Mouse (Mus musculus) heart, adult 2 months (tissue): ENCODE results near the gene Rai14. TPM values are rescaled to one million over a fixed set of nuclear protein-coding genes. Genes with fewer than 3 reads are reported as not detected.

ENCODE experiments used
- DNase-seq, 2 experiments: peaks; one replicate each; pipeline ENCODE4 v3.0.0; 2021
- H3K27ac ChIP-seq: fragments of 200-600 bp; 2 replicates; pipeline ENCODE4 v1.8.1; 2022
- H3K27me3 ChIP-seq: fragments of 200-500 bp; 2 replicates; pipeline ENCODE4 v1.6.1; 2012; ENCODE audit warnings: mild to moderate bottlenecking, low read length, inconsistent platforms, mixed read lengths; ENCODE audit not compliant: control insufficient read depth, insufficient read depth
- H3K36me3 ChIP-seq: fragments of 200-500 bp; 2 replicates; pipeline ENCODE4 v1.6.1; 2012; ENCODE audit warnings: low read length, inconsistent platforms; ENCODE audit not compliant: control insufficient read depth, insufficient read depth
- H3K4me1 ChIP-seq: fragments of 200-500 bp; 2 replicates; pipeline ENCODE4 v1.6.1; 2011; ENCODE audit warnings: low read length; ENCODE audit not compliant: control insufficient read depth, insufficient read depth
- H3K4me3 ChIP-seq: fragments of 200-600 bp; 2 replicates; pipeline ENCODE4 v1.8.1; 2022
- H3K79me2 ChIP-seq: fragments of 200-500 bp; replicated peaks from 2 replicates; pipeline ENCODE4 v1.6.1; 2012; ENCODE audit warnings: mild to moderate bottlenecking, inconsistent platforms, low read length, moderate library complexity, mixed read lengths; ENCODE audit not compliant: control insufficient read depth, insufficient read depth
- H3K9ac ChIP-seq: fragments of 200-500 bp; 2 replicates; pipeline ENCODE4 v1.6.1; 2012; ENCODE audit warnings: low read depth, mild to moderate bottlenecking, control low read depth, inconsistent platforms, low read length, mixed read lengths
- CTCF ChIP-seq: fragments of 200-600 bp; IDR thresholded peaks from 2 replicates; pipeline ENCODE4 v1.8.1; 2022; ENCODE audit warnings: antibody characterized with exemption, mild to moderate bottlenecking, moderate library complexity
- EP300 ChIP-seq: fragments of 200-500 bp; IDR thresholded peaks from 2 replicates; pipeline ENCODE4 v1.6.1; 2011; ENCODE audit warnings: low read depth, low read length, control low read depth; ENCODE audit not compliant: insufficient read depth
- POLR2A ChIP-seq: fragments of 200-500 bp; IDR thresholded peaks from 2 replicates; pipeline ENCODE4 v1.6.1; 2011; ENCODE audit warnings: mild to moderate bottlenecking, low read depth, low read length, control low read depth; ENCODE audit not compliant: insufficient read depth
- WGBS: fragments of 180-500 bp; shearing (Covaris S2); methylation state at CpG from one replicate; pipeline ENCODE4 v1.1.7; 2018; 5-methylcytosine and 5-hydroxymethylcytosine counted together
- intact Hi-C: fragments of 180-260 bp; cut with DNase I; formaldehyde crosslinking; loops from one replicate; pipeline ENCODE4 v1.15.1; 2025
- polyA plus RNA-seq: library from polyadenylated mRNA; depleted of rRNA; stranded (reverse); fragments of >200 nt; gene quantifications from 2 replicates; pipeline ENCODE4 v1.2.3, GENCODE M21; 2012
- total RNA-seq, 2 experiments: library from RNA; stranded (reverse); gene quantifications; 2 replicates each; pipeline ENCODE4 v1.2.3; 2021

The Rai14 gene
- total and polyA plus RNA-seq, 3 experiments, result 1.1 to 4.3 (median 3.7) TPM

DNA sequence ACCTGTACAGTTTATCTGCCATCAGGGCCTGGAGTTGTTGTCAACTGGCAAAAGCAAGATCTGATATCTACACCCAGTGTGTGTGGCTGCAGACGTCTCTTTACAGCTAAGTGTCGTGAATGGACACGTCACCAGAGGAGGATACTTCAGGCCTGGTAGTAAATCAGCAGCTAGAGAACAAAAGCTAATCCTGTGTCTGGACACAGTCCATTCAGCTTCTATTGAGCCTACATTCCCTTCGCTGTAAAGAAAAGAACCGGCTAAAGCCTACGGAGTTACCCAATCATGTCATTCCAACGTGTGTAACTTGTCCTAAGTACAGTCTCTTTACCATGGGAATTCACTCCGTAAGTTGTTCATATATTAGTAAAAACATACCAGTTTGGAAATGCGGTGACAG, 103.4 kb downstream of the Rai14 start:
- intact Hi-C loops, result no loop called here
- Histone ChIP-seq H3K9ac (no peak overlapping the region), H3K27ac (no peak overlapping the region), H3K79me2 (no peaks in the 10 kb centered on the region), H3K4me1 (no peaks in the 10 kb centered on the region), H3K36me3 (no peaks in the 10 kb centered on the region), H3K4me3 (no peak overlapping the region), H3K27me3 (no peaks in the 10 kb centered on the region)
- TF ChIP-seq POLR2A, result no peak
- TF ChIP-seq EP300, result no peak
- no peak for TF ChIP-seq CTCF
- DNase-seq, result no peak
- 89% methylated on average over 9 of the region's 9 CpGs for WGBS

DNA sequence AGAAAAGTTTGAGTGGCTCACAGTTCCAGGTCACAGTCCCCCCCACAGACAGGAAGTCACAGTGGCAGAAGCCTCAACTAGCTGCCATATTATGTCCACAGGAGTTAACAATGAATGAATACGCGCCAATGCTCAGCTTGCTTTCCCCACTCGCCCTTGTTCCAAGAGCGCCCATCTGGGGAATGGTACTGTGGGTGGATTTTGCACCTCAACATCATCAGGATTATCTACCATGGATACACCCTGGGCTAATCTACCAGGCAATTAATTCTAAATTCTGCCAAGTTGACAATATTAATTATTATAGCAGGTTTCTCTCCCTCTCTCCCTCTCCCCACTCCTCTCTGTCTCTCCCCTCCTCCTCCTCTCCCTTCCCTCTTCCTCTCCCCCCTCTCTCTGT, 105.3 kb downstream of the Rai14 start:
- no peaks in the 10 kb centered on the region for H3K4me1 ChIP-seq
- H3K4me3 ChIP-seq, result no peak overlapping the region
- intact Hi-C loops, result loop anchor here (10.0 kb wide), 1 partner anchor 206 kb away; no protein-coding TSS in a partner anchor
- H3K27ac ChIP-seq, result no peak overlapping the region
- TF ChIP-seq POLR2A (no peak), CTCF (no peak), EP300 (no peak)
- DNase-seq, result no peak
- H3K36me3 ChIP-seq, result no peaks in the 10 kb centered on the region
- H3K79me2 ChIP-seq, result no peaks in the 10 kb centered on the region
- WGBS, result 90% methylated on average over 4 of the region's 4 CpGs
- H3K27me3 ChIP-seq, result no peaks in the 10 kb centered on the region
- H3K9ac ChIP-seq, result no peak overlapping the region

DNA sequence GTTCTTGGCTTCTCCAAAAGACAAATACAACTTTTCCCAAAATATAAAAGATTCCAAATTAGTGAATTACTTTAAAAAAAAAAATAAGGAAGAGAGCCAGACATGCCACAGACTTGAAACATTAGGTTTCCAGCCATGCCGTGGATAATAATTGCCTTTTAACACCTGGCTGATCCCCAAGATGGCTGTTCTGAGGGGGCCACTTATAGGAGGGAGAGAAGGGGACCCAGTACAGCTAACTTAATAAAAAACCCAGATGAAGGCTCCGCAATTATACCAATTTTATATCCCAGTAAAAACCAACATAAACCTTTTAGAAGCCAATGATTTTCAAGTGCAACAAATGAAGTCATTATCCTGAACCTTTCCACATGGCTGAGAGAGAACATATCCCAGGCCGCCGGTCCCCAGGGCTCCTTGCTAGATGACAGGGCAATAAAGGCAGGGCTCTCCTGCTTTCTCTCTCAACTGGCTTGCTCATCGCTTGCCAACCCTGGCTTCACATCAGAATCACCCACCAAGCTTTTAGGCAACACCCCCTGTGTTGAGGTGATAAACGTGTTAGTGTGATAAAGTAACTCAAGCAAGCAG, 105.8 kb downstream of the Rai14 start:
- H3K27me3 ChIP-seq, result no peaks in the 10 kb centered on the region
- WGBS, result 63% methylated on average over 6 of the region's 6 CpGs
- no peak overlapping the region for H3K27ac ChIP-seq
- no peak overlapping the region for H3K4me3 ChIP-seq
- no peaks in the 10 kb centered on the region for H3K4me1 ChIP-seq
- no peak overlapping the region for H3K9ac ChIP-seq
- no peak for DNase-seq
- intact Hi-C loops, result loop anchor here (10.0 kb wide), 1 partner anchor 206 kb away; no protein-coding TSS in a partner anchor
- no peak for TF ChIP-seq EP300
- H3K79me2 ChIP-seq, result no peaks in the 10 kb centered on the region
- H3K36me3 ChIP-seq, result no peaks in the 10 kb centered on the region

DNA sequence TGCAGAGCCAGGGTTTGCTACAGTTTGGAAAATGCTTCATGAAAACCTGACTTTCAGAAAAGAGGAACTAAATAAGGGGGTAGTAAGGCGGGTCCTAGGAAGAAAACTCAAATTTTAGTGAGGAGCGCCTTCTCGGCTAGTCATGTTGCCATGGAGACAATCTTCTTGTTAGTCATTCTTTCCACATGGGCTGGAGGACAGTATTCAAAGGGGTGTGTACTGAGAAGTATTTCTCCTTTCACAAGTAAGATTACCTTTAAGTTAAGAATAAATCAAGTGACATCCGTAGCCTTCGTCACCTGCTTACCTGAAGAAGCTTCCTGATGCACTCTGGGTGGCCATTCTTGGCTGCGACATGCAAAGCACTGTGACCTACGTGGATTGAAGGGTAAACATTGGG, 115.0 kb downstream of the Rai14 start:
- TF ChIP-seq POLR2A (no peak), CTCF (no peak), EP300 (no peak)
- H3K79me2 ChIP-seq, result no peaks in the 10 kb centered on the region
- H3K27me3 ChIP-seq, result no peaks in the 10 kb centered on the region
- H3K27ac ChIP-seq, result no peak overlapping the region
- no peaks in the 10 kb centered on the region; the same call in 1 of the 2 replicates for H3K4me1 ChIP-seq
- H3K4me3 ChIP-seq, result no peak overlapping the region
- intact Hi-C loops, result loop anchor here (10.0 kb wide), 1 partner anchor 275 kb away; no protein-coding TSS in a partner anchor
- no peak for DNase-seq
- no peak overlapping the region for H3K9ac ChIP-seq
- H3K36me3 ChIP-seq, result no peaks in the 10 kb centered on the region
- 67% methylated on average over 7 of the region's 7 CpGs for WGBS

DNA sequence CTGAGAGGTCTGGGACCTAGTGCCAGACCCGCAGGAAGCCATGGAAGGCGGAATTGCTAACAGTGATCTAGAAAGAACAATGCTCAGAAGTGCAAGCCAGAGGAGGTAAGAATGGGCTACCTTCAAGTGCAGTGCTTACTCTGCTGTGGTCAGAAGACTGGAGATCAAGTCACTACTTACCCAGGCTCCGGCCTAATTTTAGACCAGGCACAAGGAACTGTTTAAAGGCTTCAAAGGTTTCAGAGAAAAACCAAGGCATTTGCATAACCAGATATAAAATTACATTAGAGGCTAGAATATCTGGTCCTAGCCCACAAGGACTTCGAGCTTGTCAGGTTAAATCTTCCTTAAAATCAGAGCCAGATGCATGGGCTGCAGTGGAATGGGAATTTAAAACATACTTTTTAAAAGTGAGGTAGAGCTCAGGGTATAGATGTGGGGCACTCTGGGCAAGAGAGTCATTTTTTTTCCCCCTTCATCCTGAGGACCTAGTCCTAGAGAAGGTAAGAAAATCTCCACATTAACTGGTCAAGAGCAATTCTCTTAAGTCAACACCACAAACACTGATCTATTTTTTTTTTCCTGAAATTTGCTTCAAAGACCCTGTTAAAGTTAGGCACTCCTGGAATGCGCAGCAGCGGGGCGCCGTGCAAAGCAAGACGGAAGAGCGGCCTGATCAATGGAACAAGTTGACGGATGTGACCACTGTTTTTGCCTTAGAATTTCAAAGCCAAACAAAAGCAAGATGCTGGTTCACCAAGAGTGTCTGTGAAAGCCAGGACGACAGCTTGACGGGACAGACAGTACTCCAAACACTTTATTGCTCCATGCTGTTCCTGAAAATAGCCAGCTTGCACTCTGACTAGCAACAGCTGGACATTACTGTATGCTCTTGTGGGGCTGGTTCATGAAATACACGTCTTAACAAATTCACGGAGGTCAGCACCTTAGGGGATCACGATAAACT, 115.9 kb downstream of the Rai14 start:
- Histone ChIP-seq H3K79me2 (no peaks in the 10 kb centered on the region), H3K4me1 (no peaks in the 10 kb centered on the region; the same call in 1 of the 2 replicates), H3K36me3 (no peaks in the 10 kb centered on the region), H3K27ac (no peak overlapping the region), H3K4me3 (no peak overlapping the region), H3K9ac (no peak overlapping the region), H3K27me3 (no peaks in the 10 kb centered on the region)
- TF ChIP-seq CTCF (no peak), POLR2A (no peak), EP300 (no peak)
- WGBS, result 69% methylated on average over 16 of the region's 16 CpGs
- DNase-seq, result peak in 1 of 2 experiments; percentile 11
- intact Hi-C loops, result loop anchor here (10.0 kb wide), 1 partner anchor 276 kb away; no protein-coding TSS in a partner anchor

DNA sequence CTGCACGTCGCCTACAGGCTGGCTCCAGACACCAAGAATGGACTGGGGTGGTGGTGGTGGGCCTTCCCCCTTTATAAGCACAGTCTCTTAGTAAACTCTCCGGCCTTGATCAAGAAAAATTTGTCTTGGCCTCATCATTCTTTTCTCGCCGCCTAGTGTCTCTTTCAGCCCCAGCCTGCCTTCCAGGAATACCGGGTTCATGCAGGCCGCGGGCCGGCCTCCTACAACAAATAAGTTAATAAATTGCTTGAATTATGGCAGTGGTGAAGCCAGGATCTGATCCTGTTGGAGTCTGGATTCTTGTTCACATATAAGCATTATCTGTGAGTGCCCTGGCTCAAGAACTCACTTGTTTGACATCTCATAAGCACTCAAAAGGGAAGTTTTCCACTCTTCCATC, 117.6 kb downstream of the Rai14 start:
- no peak for DNase-seq
- Histone ChIP-seq H3K4me1 (no peaks in the 10 kb centered on the region; the same call in 1 of the 2 replicates), H3K4me3 (no peak overlapping the region), H3K27me3 (no peaks in the 10 kb centered on the region), H3K9ac (no peak overlapping the region), H3K27ac (no peak overlapping the region), H3K79me2 (no peaks in the 10 kb centered on the region), H3K36me3 (no peaks in the 10 kb centered on the region)
- TF ChIP-seq POLR2A, result no peak
- TF ChIP-seq CTCF, result no peak
- no peak for TF ChIP-seq EP300
- WGBS, result 98% methylated on average over 9 of the region's 9 CpGs
- intact Hi-C loops, result loop anchor here (10.0 kb wide), 1 partner anchor 278 kb away; no protein-coding TSS in a partner anchor
